In genomic region chr1:168659578-168659977, GRCm38 (mm10) we compare ENCODE assay signal across 20 mouse cellular contexts.
A peak's percentile ranks its signal among the peaks of the same experiment; 100 is the strongest.
DNase-seq lines count a peak whose midpoint lies in the region; ATAC-seq and TF ChIP-seq lines count a peak whose summit lies in the region.
"Had no signal": no experiment of that assay in that cellular context is flagged by ENCODE, and none has a peak within 500 bp of the region (broad histone marks: within the 10 kb centered on the region; RNA-seq: fewer than 3 reads in every experiment).

No protein-coding gene starts in this region.

- H3K27me3 ChIP-seq in intestine, embryonic 16.5 days (replicated peaks; ENCODE audit: control insufficient read depth, insufficient read depth, low read length): no peaks in the 10 kb centered on the region
- no peaks in the 10 kb centered on the region for H3K27me3 ChIP-seq in kidney, postnatal 0 days (ENCODE audit: insufficient read depth, low read length)
- no peaks in the 10 kb centered on the region for H3K27me3 ChIP-seq in stomach, embryonic 15.5 days (replicated peaks)
- H3K27me3 ChIP-seq: heart, embryonic 12.5 days; liver, embryonic 13.5 days; lung, embryonic 15.5 days; neural tube, embryonic 13.5 days had no signal

- no peak overlapping the region for H3K9ac ChIP-seq in intestine, embryonic 16.5 days (ENCODE audit: low read depth, low read length)
- no peak overlapping the region for H3K9ac ChIP-seq in kidney, postnatal 0 days (ENCODE audit: low read depth, low read length)
- H3K9ac ChIP-seq in stomach, embryonic 15.5 days: no peak overlapping the region
- H3K9ac ChIP-seq: heart, embryonic 12.5 days; hindbrain, embryonic 14.5 days; liver, embryonic 13.5 days; lung, embryonic 15.5 days; neural tube, embryonic 13.5 days had no signal

- no peaks in the 10 kb centered on the region for H3K9me3 ChIP-seq in intestine, embryonic 16.5 days (ENCODE audit: control insufficient read depth, low read length)
- no peaks in the 10 kb centered on the region for H3K9me3 ChIP-seq in kidney, postnatal 0 days (replicated peaks; ENCODE audit: low read length)
- H3K9me3 ChIP-seq in stomach, embryonic 15.5 days: no peaks in the 10 kb centered on the region
- H3K9me3 ChIP-seq: heart, embryonic 12.5 days; limb, embryonic 10.5 days; liver, embryonic 13.5 days; lung, embryonic 15.5 days; neural tube, embryonic 13.5 days had no signal

- H3K36me3 ChIP-seq in intestine, embryonic 16.5 days (ENCODE audit: control insufficient read depth, insufficient read depth, low read length): no peaks in the 10 kb centered on the region
- no peaks in the 10 kb centered on the region for H3K36me3 ChIP-seq in kidney, postnatal 0 days (ENCODE audit: insufficient read depth, low read length)
- H3K36me3 ChIP-seq in stomach, embryonic 15.5 days: no peaks in the 10 kb centered on the region
- H3K36me3 ChIP-seq: heart, embryonic 12.5 days; limb, embryonic 10.5 days; liver, embryonic 13.5 days; lung, embryonic 15.5 days; neural tube, embryonic 13.5 days had no signal

- DNase-seq in kidney, adult 9 months: peak; percentile 14
- no peak for DNase-seq in kidney, adult 18-20 months
- no peak for DNase-seq in kidney, postnatal 0 days (ENCODE audit: low spot score)
- no peak for DNase-seq in urinary bladder, adult 2 months (ENCODE audit: low spot score)
- no peak for DNase-seq in right cerebral cortex, postnatal 14 days
- DNase-seq: adrenal gland, adult 8-10 months; cerebellum, postnatal 10 days; heart, postnatal 14 days; liver, embryonic 13.5 days; lung, postnatal 4 days; right cerebral cortex, postnatal 25 days; thymus, postnatal 14 days had no signal

- no peaks in the 10 kb centered on the region for H3K4me1 ChIP-seq in intestine, embryonic 16.5 days (ENCODE audit: control insufficient read depth, insufficient read depth, low read length)
- H3K4me1 ChIP-seq in kidney, postnatal 0 days (replicated peaks; ENCODE audit: insufficient read depth, low read length): no peaks in the 10 kb centered on the region
- no peaks in the 10 kb centered on the region for H3K4me1 ChIP-seq in stomach, embryonic 15.5 days
- H3K4me1 ChIP-seq: liver, embryonic 13.5 days; lung, embryonic 15.5 days had no signal

- no peak overlapping the region for H3K4me2 ChIP-seq in intestine, embryonic 16.5 days (ENCODE audit: low read depth, low read length)
- H3K4me2 ChIP-seq in kidney, postnatal 0 days (ENCODE audit: low read length): no peak overlapping the region
- no peak overlapping the region for H3K4me2 ChIP-seq in stomach, embryonic 15.5 days
- H3K4me2 ChIP-seq: heart, embryonic 12.5 days; hindbrain, embryonic 14.5 days; liver, embryonic 13.5 days; lung, embryonic 15.5 days; midbrain, embryonic 11.5 days; neural tube, embryonic 13.5 days had no signal

- TF ChIP-seq CTCF in kidney, postnatal 0 days (IDR thresholded peaks at IDR 0.05; ENCODE audit: low read depth): no peak; the same call in 1 of the 2 replicates

- no peak overlapping the region for H3K4me3 ChIP-seq in intestine, embryonic 16.5 days (ENCODE audit: low read length)
- no peak overlapping the region for H3K4me3 ChIP-seq in kidney, postnatal 0 days (replicated peaks; ENCODE audit: low read depth, low read length)
- H3K4me3 ChIP-seq in stomach, embryonic 15.5 days (replicated peaks): no peak overlapping the region
- H3K4me3 ChIP-seq: heart, embryonic 12.5 days; limb, embryonic 10.5 days; liver, embryonic 13.5 days; lung, embryonic 15.5 days; neural tube, embryonic 13.5 days had no signal

- no peak overlapping the region for H3K27ac ChIP-seq in intestine, embryonic 16.5 days (ENCODE audit: low read length)
- H3K27ac ChIP-seq in kidney, postnatal 0 days: no peak overlapping the region
- H3K27ac ChIP-seq in stomach, embryonic 15.5 days: no peak overlapping the region
- H3K27ac ChIP-seq: hindbrain, embryonic 14.5 days; limb, embryonic 10.5 days; liver, embryonic 13.5 days; lung, embryonic 15.5 days; neural tube, embryonic 13.5 days had no signal

- ATAC-seq in intestine, embryonic 16.5 days: peak; percentile 100
- peak; percentile 79 for ATAC-seq in kidney, postnatal 0 days (replicated peaks; ENCODE audit: low FRiP score, low read depth)
- peak; percentile 60 for ATAC-seq in stomach, embryonic 15.5 days (ENCODE audit: insufficient read depth, low FRiP score, low read depth)

- 67% methylated on average over 5 of the region's 5 CpGs for WGBS in intestine, embryonic 16.5 days
- WGBS in kidney, postnatal 0 days: 88% methylated on average over 5 of the region's 5 CpGs
- 81% methylated on average over 5 of the region's 5 CpGs for WGBS in stomach, embryonic 15.5 days
